Mouse (Mus musculus) forebrain, embryonic 12.5 days (tissue): Measurements from ENCODE around the gene Msh6. TPM values are rescaled to one million over a fixed set of nuclear protein-coding genes. Genes with fewer than 3 reads are reported as not detected.
"Not testable (repeated sequence)": the region's sequence is repeated elsewhere in the genome, so short reads cannot be mapped to it uniquely, and the experiment has no call there.

Experiments used
- ATAC-seq: fragments of 200-750 bp; cut with Nextera tagmentation; 2 replicates; pipeline ENCODE4 v1.8.0; 2017; ENCODE audit warnings: moderate TSS enrichment; ENCODE audit not compliant: low FRiP score
- H3K27ac ChIP-seq: fragments of 300-500 bp; sonication (generic); 2 replicates; pipeline ENCODE4 v1.5.1; 2016; ENCODE audit warnings: mild to moderate bottlenecking
- H3K27me3 ChIP-seq: fragments of 300-500 bp; sonication (generic); 2 replicates; pipeline ENCODE4 v1.6.1; 2016; ENCODE audit warnings: mild to moderate bottlenecking
- H3K36me3 ChIP-seq: fragments of 300-500 bp; sonication (generic); replicated peaks from 2 replicates; pipeline ENCODE4 v1.6.1; 2016; ENCODE audit warnings: mild to moderate bottlenecking
- H3K4me1 ChIP-seq: fragments of 300-500 bp; sonication (generic); 2 replicates; pipeline ENCODE4 v1.6.1; 2016
- H3K4me2 ChIP-seq: fragments of 300-500 bp; sonication (generic); 2 replicates; pipeline ENCODE4 v1.6.1; 2016; ENCODE audit warnings: mild to moderate bottlenecking, moderate library complexity
- H3K4me3 ChIP-seq: fragments of 300-500 bp; sonication (generic); replicated peaks from 2 replicates; pipeline ENCODE4 v1.5.1; 2016; ENCODE audit warnings: mild to moderate bottlenecking
- H3K9ac ChIP-seq: fragments of 300-500 bp; sonication (generic); 2 replicates; pipeline ENCODE4 v1.6.1; 2016; ENCODE audit warnings: mild to moderate bottlenecking
- H3K9me3 ChIP-seq: fragments of 300-500 bp; sonication (generic); 2 replicates; pipeline ENCODE4 v1.6.1; 2016
- WGBS: fragments of 180-500 bp; shearing (Covaris S2); methylation state at CpG from one replicate; pipeline ENCODE4 v1.1.7; 2016; 5-methylcytosine and 5-hydroxymethylcytosine counted together
- polyA plus RNA-seq: library from polyadenylated mRNA; unstranded; fragments of >200 nt; fragmentation: Nextera tagmentation; extraction: Ambion mirVana; gene quantifications from 2 replicates; pipeline ENCODE4 v1.2.1, GENCODE M21; 2016

Gene Msh6
- polyA plus RNA-seq, 1 experiment from 2014 or later = 85.5 TPM

- Histone ChIP-seq H3K4me2 (no peak overlapping the region), H3K27me3 (no peaks in the 10 kb centered on the region), H3K9me3 (no peaks in the 10 kb centered on the region), H3K4me1 (0 out of 2 replicates have a peak, but pooled peaks cover 7% of the 10 kb centered on the region), H3K4me3 (no peak overlapping the region), H3K27ac (no peak overlapping the region), H3K36me3 (peaks cover 93% of the 10 kb centered on the region), H3K9ac (no peak overlapping the region)
- no peak for ATAC-seq
- WGBS = 79% methylated on average over 6 of the region's 6 CpGs
These were observed 12.6 kb downstream of the Msh6 start for GRCm38 (mm10) chr17:87987507-87987906.

DNA sequence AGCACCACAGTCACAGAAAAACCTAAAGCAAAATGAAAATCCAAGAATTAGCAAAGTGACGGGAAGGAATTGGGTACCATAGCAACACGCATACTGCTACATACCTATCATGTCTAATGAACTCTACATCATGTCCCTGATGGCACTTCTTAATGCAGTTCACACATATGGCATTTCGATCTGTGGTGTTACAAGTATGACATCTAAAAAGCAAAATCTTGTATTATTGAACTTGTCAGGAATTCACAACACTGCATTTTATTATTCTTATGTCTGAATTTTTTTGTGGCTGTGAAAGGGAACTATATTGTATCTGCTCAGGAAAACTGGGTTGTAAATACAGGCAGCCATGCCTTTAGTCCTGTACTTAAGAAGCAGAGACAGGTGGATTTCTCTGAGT, 17.3 kb downstream of the Msh6 start:
- H3K4me1 ChIP-seq = 0 out of 2 replicates have a peak, but pooled peaks cover 6% of the 10 kb centered on the region
- no peak overlapping the region for H3K9ac ChIP-seq
- no peaks in the 10 kb centered on the region for H3K27me3 ChIP-seq
- 88% methylated on average over 3 of the region's 3 CpGs for WGBS
- ATAC-seq = no peak
- H3K27ac ChIP-seq = no peak overlapping the region
- no peaks in the 10 kb centered on the region for H3K9me3 ChIP-seq
- peaks cover 83% of the 10 kb centered on the region for H3K36me3 ChIP-seq
- no peak overlapping the region for H3K4me3 ChIP-seq
- H3K4me2 ChIP-seq = no peak overlapping the region

DNA sequence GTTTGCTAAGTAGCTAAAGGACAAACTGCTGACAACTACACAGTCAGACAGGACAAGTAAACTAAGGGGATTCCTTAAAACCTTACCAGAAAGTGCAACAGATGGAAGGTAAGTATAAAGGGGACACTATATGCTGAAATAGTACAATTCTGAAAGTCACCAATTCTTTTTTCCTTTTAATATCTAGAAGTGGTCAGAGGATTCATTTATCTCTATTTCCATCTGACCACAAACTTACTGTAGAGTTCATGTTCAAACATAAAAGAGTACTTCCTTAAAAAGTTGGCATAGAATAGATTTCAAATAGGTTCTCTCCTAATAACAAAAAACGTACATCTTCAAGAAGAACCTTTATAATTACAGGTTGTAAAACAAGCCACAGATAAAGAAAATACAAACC, 18.5 kb downstream of the Msh6 start:
- WGBS = 87% methylated on average over 1 of the region's 1 CpGs
- no peak overlapping the region for H3K4me3 ChIP-seq
- no peaks in the 10 kb centered on the region for H3K4me1 ChIP-seq

GRCm38 (mm10) chr17:87997808-87998207, 22.9 kb downstream of the Msh6 start:
- ATAC-seq = no peak
- no peak overlapping the region for H3K4me2 ChIP-seq
- H3K27ac ChIP-seq = no peak overlapping the region
- H3K9me3 ChIP-seq = no peaks in the 10 kb centered on the region
- no peak overlapping the region for H3K4me3 ChIP-seq
- no peaks in the 10 kb centered on the region for H3K27me3 ChIP-seq
- WGBS = 95% methylated on average over 4 of the region's 4 CpGs
- peaks cover 80% of the 10 kb centered on the region for H3K36me3 ChIP-seq
- no peaks in the 10 kb centered on the region for H3K4me1 ChIP-seq
- H3K9ac ChIP-seq = no peak overlapping the region

More for the DNA sequence above, 18.5 kb downstream of the Msh6 start:
- Histone ChIP-seq H3K27me3 (no peaks in the 10 kb centered on the region), H3K36me3 (peaks cover 81% of the 10 kb centered on the region), H3K27ac (no peak overlapping the region), H3K9me3 (no peaks in the 10 kb centered on the region), H3K9ac (no peak overlapping the region), H3K4me2 (no peak overlapping the region)
- ATAC-seq = no peak

- no peaks in the 10 kb centered on the region for H3K9me3 ChIP-seq
- H3K36me3 ChIP-seq = peaks cover 68% of the 10 kb centered on the region
- no peaks in the 10 kb centered on the region for H3K27me3 ChIP-seq
- H3K9ac ChIP-seq = no peak overlapping the region
- 95% methylated on average over 1 of the region's 1 CpGs for WGBS
- ATAC-seq = no peak
- H3K4me3 ChIP-seq = no peak overlapping the region
- no peaks in the 10 kb centered on the region for H3K4me1 ChIP-seq
- H3K4me2 ChIP-seq = no peak overlapping the region
- no peak overlapping the region for H3K27ac ChIP-seq
These were observed 30.0 kb downstream of the Msh6 start for GRCm38 (mm10) chr17:88004892-88005291.

DNA sequence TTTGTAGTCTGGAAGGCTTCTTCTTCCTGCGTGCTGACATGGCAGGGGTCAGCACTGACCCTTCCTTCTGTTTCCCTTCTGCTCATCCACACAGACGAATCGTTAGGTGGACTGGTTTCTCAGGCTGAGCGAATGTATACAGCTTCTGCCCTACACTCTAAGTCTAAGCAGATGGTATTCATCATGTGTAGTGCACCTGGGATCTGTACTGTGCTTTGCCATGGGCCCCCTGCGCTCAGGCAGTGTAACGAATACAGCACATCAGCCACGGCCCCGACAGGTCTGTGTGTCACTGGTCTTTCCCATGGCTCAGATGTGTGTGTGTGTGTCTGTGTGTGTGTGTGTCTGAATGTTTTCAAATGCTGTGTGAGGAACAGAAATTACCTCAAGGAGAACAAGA, 32.1 kb downstream of the Msh6 start:
- Histone ChIP-seq H3K9ac (no peak overlapping the region), H3K36me3 (peaks cover 70% of the 10 kb centered on the region), H3K4me1 (no peaks in the 10 kb centered on the region), H3K4me2 (no peak overlapping the region), H3K4me3 (no peak overlapping the region), H3K27ac (no peak overlapping the region), H3K27me3 (no peaks in the 10 kb centered on the region), H3K9me3 (no peaks in the 10 kb centered on the region)
- ATAC-seq = no peak
- WGBS = 86% methylated on average over 8 of the region's 8 CpGs

GRCm38 (mm10) chr17:88014456-88014855, 39.6 kb downstream of the Msh6 start:
- ATAC-seq = no peak
- no peaks in the 10 kb centered on the region for H3K27me3 ChIP-seq
- no peaks in the 10 kb centered on the region for H3K9me3 ChIP-seq
- peaks cover 54% of the 10 kb centered on the region for H3K36me3 ChIP-seq
- no peak overlapping the region for H3K4me2 ChIP-seq
- H3K4me3 ChIP-seq = no peak overlapping the region
- 87% methylated on average over 1 of the region's 1 CpGs for WGBS
- peaks cover under 1% of the 10 kb centered on the region; the same call in 1 of the 2 replicates for H3K4me1 ChIP-seq
- H3K9ac ChIP-seq = no peak overlapping the region
- no peak overlapping the region for H3K27ac ChIP-seq

DNA sequence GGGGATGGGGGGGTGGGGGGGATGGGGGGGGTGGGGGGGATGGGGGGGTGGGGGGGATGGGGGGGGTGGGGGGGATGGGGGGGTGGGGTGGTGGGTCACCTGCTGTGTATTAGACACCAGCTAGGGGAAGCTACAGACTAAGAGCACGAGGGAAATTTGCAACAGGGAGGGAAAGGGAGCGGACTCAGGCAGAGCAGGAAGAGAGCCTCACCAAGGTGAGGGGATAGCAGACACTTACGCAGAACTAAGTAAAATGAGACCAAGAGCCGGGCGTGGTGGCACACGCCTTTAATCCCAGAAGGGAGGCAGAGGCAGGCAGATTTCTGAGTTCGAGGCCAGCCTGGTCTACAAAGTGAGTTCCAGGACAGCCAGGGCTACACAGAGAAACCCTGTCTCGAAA, 41.2 kb downstream of the Msh6 start:
- H3K9me3 ChIP-seq, H3K4me1 ChIP-seq, H3K27ac ChIP-seq, ATAC-seq, H3K4me3 ChIP-seq, H3K27me3 ChIP-seq, H3K9ac ChIP-seq, H3K4me2 ChIP-seq: not testable (repeated sequence)
- WGBS = 95% methylated on average over 8 of the region's 8 CpGs
- peaks cover 40% of the 10 kb centered on the region for H3K36me3 ChIP-seq

- no peak overlapping the region for H3K27ac ChIP-seq
- WGBS = 91% methylated on average over 1 of the region's 1 CpGs
- H3K27me3 ChIP-seq = no peaks in the 10 kb centered on the region
- H3K9ac ChIP-seq = no peak overlapping the region
- H3K9me3 ChIP-seq = no peaks in the 10 kb centered on the region
- H3K36me3 ChIP-seq = no peaks in the 10 kb centered on the region
- no peak overlapping the region for H3K4me2 ChIP-seq
- no peak for ATAC-seq
- H3K4me1 ChIP-seq = peaks cover 8% of the 10 kb centered on the region
- H3K4me3 ChIP-seq = no peak overlapping the region
These were observed 49.1 kb downstream of the Msh6 start for GRCm38 (mm10) chr17:88023924-88024323.

DNA sequence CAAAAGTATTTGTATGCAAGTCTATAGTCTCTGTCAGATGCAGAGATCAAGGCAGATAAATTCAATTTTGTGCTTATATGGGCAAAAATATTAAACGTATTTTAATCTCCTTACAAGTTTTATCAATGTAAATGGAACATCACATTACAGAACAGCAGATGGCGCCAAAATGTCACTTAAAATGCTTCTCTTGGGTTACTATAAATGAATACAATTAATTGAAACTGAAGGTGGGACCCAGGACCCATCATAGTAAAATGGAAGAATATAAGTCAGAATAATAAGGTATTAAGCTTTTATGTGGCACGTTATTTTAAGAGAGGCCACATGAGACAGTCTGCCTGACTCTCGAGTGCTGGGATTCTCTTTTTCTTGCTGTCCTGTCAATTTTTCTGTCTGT, 50.4 kb downstream of the Msh6 start:
- H3K4me3 ChIP-seq = no peak overlapping the region

GRCm38 (mm10) chr17:88029194-88029970, 54.5 kb downstream of the Msh6 start:
- Histone ChIP-seq H3K4me1 (peaks cover 5% of the 10 kb centered on the region; the same call in 1 of the 2 replicates), H3K9ac (no peak overlapping the region), H3K9me3 (no peaks in the 10 kb centered on the region), H3K27ac (no peak overlapping the region), H3K4me2 (no peak overlapping the region), H3K36me3 (no peaks in the 10 kb centered on the region), H3K27me3 (no peaks in the 10 kb centered on the region), H3K4me3 (no peak overlapping the region)
- WGBS = 81% methylated on average over 17 of the region's 17 CpGs
- no peak for ATAC-seq

More for the DNA sequence above, 50.4 kb downstream of the Msh6 start:
- Histone ChIP-seq H3K27me3 (no peaks in the 10 kb centered on the region), H3K4me1 (peaks cover 5% of the 10 kb centered on the region; the same call in 1 of the 2 replicates), H3K9ac (no peak overlapping the region), H3K36me3 (no peaks in the 10 kb centered on the region), H3K27ac (no peak overlapping the region), H3K9me3 (no peaks in the 10 kb centered on the region), H3K4me2 (no peak overlapping the region)
- no peak for ATAC-seq
- 47% methylated on average over 4 of the region's 4 CpGs for WGBS

DNA sequence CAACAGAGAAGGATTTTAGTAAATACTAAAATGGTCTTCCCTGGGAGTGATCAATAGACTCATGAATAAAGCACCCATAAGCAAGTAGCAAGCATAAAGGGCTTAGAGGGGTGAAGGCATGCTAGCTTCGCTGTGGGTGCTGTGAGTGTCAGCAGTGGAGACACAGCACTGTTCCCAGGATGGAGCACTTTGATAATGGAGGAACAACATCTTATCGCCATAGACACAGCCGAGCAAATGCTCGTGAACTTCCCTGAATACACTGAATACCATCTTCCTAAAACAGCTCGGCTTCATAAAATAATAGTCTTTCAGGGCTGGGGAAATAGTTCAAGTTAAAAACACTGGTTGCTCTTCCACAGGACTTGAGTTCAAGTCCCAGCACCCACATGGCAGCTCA, 56.9 kb downstream of the Msh6 start:
- H3K9ac ChIP-seq = no peak overlapping the region
- no peak overlapping the region for H3K27ac ChIP-seq
- H3K4me1 ChIP-seq = no peaks in the 10 kb centered on the region
- ATAC-seq = no peak
- H3K27me3 ChIP-seq = no peaks in the 10 kb centered on the region
- no peak overlapping the region for H3K4me2 ChIP-seq
- no peak overlapping the region for H3K4me3 ChIP-seq
- no peaks in the 10 kb centered on the region for H3K9me3 ChIP-seq
- no peaks in the 10 kb centered on the region for H3K36me3 ChIP-seq
- 93% methylated on average over 5 of the region's 5 CpGs for WGBS

- no peak overlapping the region for H3K4me2 ChIP-seq
- no peak overlapping the region for H3K4me3 ChIP-seq
- ATAC-seq = no peak
- H3K27me3 ChIP-seq = no peaks in the 10 kb centered on the region
- no peaks in the 10 kb centered on the region for H3K4me1 ChIP-seq
- no peak overlapping the region for H3K27ac ChIP-seq
- H3K9ac ChIP-seq = no peak overlapping the region
- no peaks in the 10 kb centered on the region for H3K9me3 ChIP-seq
- WGBS = 92% methylated on average over 4 of the region's 4 CpGs
- no peaks in the 10 kb centered on the region for H3K36me3 ChIP-seq
These were observed 59.6 kb downstream of the Msh6 start for GRCm38 (mm10) chr17:88034418-88034817.
